Mouse (Mus musculus): ENCODE results near the gene Actn1. TPM values are rescaled to one million over a fixed set of nuclear protein-coding genes. Genes with fewer than 3 reads are reported as not detected.

Gene Actn1
- polyA plus RNA-seq, 1 experiment from 2014 or later, result 15.9 TPM

GRCm38 (mm10) chr12:80208126-80208820 lies 51.9 kb downstream of the Actn1 start:
- H3K9ac ChIP-seq, result no peak overlapping the region
- WGBS (ENCODE audit: insufficient replicate concordance), result 76% methylated on average over 19 of the region's 19 CpGs
- H3K27me3 ChIP-seq (replicated peaks), result no peaks in the 10 kb centered on the region
- H3K9me3 ChIP-seq (replicated peaks), result no peaks in the 10 kb centered on the region
- peaks cover 21% of the 10 kb centered on the region; the same call in 1 of the 2 replicates for H3K36me3 ChIP-seq
- no peak overlapping the region for H3K4me2 ChIP-seq
- no peak for ATAC-seq
- H3K4me1 ChIP-seq, result peaks cover 26% of the 10 kb centered on the region
- no peak overlapping the region for H3K27ac ChIP-seq
- no peak overlapping the region for H3K4me3 ChIP-seq

GRCm38 (mm10) chr12:80203284-80203683 lies 56.9 kb downstream of the Actn1 start:
- ATAC-seq, result no peak
- H3K9me3 ChIP-seq (replicated peaks), result no peaks in the 10 kb centered on the region
- H3K27me3 ChIP-seq (replicated peaks), result no peaks in the 10 kb centered on the region
- no peak overlapping the region for H3K9ac ChIP-seq
- no peak overlapping the region for H3K27ac ChIP-seq
- H3K4me2 ChIP-seq, result no peak overlapping the region
- no peak overlapping the region for H3K4me3 ChIP-seq
- H3K36me3 ChIP-seq, result peaks cover 28% of the 10 kb centered on the region; the same call in 1 of the 2 replicates
- no peaks in the 10 kb centered on the region for H3K4me1 ChIP-seq
- WGBS (ENCODE audit: insufficient replicate concordance), result 75% methylated on average over 4 of the region's 4 CpGs

- Histone ChIP-seq H3K27ac (no peak overlapping the region), H3K36me3 (peaks cover 38% of the 10 kb centered on the region), H3K4me3 (no peak overlapping the region), H3K27me3 (replicated peaks) (no peaks in the 10 kb centered on the region), H3K4me1 (no peaks in the 10 kb centered on the region), H3K9me3 (replicated peaks) (no peaks in the 10 kb centered on the region), H3K9ac (no peak overlapping the region), H3K4me2 (no peak overlapping the region)
- no peak for ATAC-seq
- 55% methylated on average over 2 of the region's 2 CpGs for WGBS (ENCODE audit: insufficient replicate concordance)
Measured at GRCm38 (mm10) chr12:80199738-80200137, 60.4 kb downstream of the Actn1 start.

GRCm38 (mm10) chr12:80198487-80198886 lies 61.7 kb downstream of the Actn1 start:
- H3K36me3 ChIP-seq, result peaks cover 32% of the 10 kb centered on the region
- H3K27ac ChIP-seq, result no peak overlapping the region
- H3K9ac ChIP-seq, result no peak overlapping the region
- H3K4me2 ChIP-seq, result no peak overlapping the region
- WGBS (ENCODE audit: insufficient replicate concordance), result 14% methylated on average over 3 of the region's 3 CpGs
- ATAC-seq, result no peak
- no peaks in the 10 kb centered on the region for H3K9me3 ChIP-seq (replicated peaks)
- H3K4me3 ChIP-seq, result no peak overlapping the region
- no peaks in the 10 kb centered on the region for H3K4me1 ChIP-seq
- no peaks in the 10 kb centered on the region for H3K27me3 ChIP-seq (replicated peaks)

- H3K27me3 ChIP-seq (replicated peaks), result no peaks in the 10 kb centered on the region
- H3K36me3 ChIP-seq, result peaks cover 37% of the 10 kb centered on the region
- no peak overlapping the region for H3K27ac ChIP-seq
- no peak overlapping the region for H3K4me3 ChIP-seq
- 60% methylated on average over 10 of the region's 10 CpGs for WGBS (ENCODE audit: insufficient replicate concordance)
- ATAC-seq, result no peak
- no peak overlapping the region for H3K4me2 ChIP-seq
- no peak overlapping the region for H3K9ac ChIP-seq
- H3K9me3 ChIP-seq (replicated peaks), result no peaks in the 10 kb centered on the region
- H3K4me1 ChIP-seq, result no peaks in the 10 kb centered on the region
Measured at GRCm38 (mm10) chr12:80197343-80197742, 62.8 kb downstream of the Actn1 start.

- Histone ChIP-seq H3K4me3 (no peak overlapping the region), H3K27ac (no peak overlapping the region), H3K27me3 (replicated peaks) (no peaks in the 10 kb centered on the region), H3K36me3 (peaks cover 24% of the 10 kb centered on the region), H3K4me1 (no peaks in the 10 kb centered on the region), H3K9me3 (replicated peaks) (no peaks in the 10 kb centered on the region), H3K9ac (no peak overlapping the region), H3K4me2 (no peak overlapping the region)
- WGBS (ENCODE audit: insufficient replicate concordance), result 45% methylated on average over 5 of the region's 5 CpGs
- ATAC-seq, result peak; percentile 3; the same call in 1 of the 2 replicates
Measured at GRCm38 (mm10) chr12:80191806-80192205, 68.4 kb downstream of the Actn1 start.

GRCm38 (mm10) chr12:80191371-80191770 lies 68.8 kb downstream of the Actn1 start:
- Histone ChIP-seq H3K9me3 (replicated peaks) (no peaks in the 10 kb centered on the region), H3K36me3 (peaks cover 24% of the 10 kb centered on the region), H3K27ac (no peak overlapping the region), H3K27me3 (replicated peaks) (no peaks in the 10 kb centered on the region), H3K4me3 (no peak overlapping the region), H3K4me1 (no peaks in the 10 kb centered on the region), H3K9ac (no peak overlapping the region), H3K4me2 (no peak overlapping the region)
- 79% methylated on average over 6 of the region's 6 CpGs for WGBS (ENCODE audit: insufficient replicate concordance)
- ATAC-seq, result peak; percentile 13; the same call in 1 of the 2 replicates

GRCm38 (mm10) chr12:80190915-80191314 lies 69.3 kb downstream of the Actn1 start:
- no peaks in the 10 kb centered on the region for H3K27me3 ChIP-seq (replicated peaks)
- H3K9me3 ChIP-seq (replicated peaks), result no peaks in the 10 kb centered on the region
- ATAC-seq, result no peak
- H3K4me2 ChIP-seq, result no peak overlapping the region
- H3K36me3 ChIP-seq, result peaks cover 28% of the 10 kb centered on the region
- no peak overlapping the region for H3K4me3 ChIP-seq
- H3K9ac ChIP-seq, result no peak overlapping the region
- H3K27ac ChIP-seq, result no peak overlapping the region
- WGBS (ENCODE audit: insufficient replicate concordance), result 80% methylated on average over 10 of the region's 10 CpGs
- H3K4me1 ChIP-seq, result no peaks in the 10 kb centered on the region

GRCm38 (mm10) chr12:80184041-80184440 lies 76.1 kb downstream of the Actn1 start:
- 77% methylated on average over 5 of the region's 5 CpGs for WGBS (ENCODE audit: insufficient replicate concordance)
- Histone ChIP-seq H3K27me3 (replicated peaks) (no peaks in the 10 kb centered on the region), H3K4me3 (no peak overlapping the region), H3K4me2 (no peak overlapping the region), H3K27ac (no peak overlapping the region), H3K9ac (no peak overlapping the region), H3K36me3 (peaks cover 54% of the 10 kb centered on the region), H3K4me1 (peaks cover 8% of the 10 kb centered on the region), H3K9me3 (replicated peaks) (no peaks in the 10 kb centered on the region)
- no peak for ATAC-seq

- Histone ChIP-seq H3K9ac (no peak overlapping the region), H3K4me2 (no peak overlapping the region), H3K4me3 (no peak overlapping the region), H3K9me3 (replicated peaks) (no peaks in the 10 kb centered on the region), H3K27me3 (replicated peaks) (no peaks in the 10 kb centered on the region), H3K36me3 (peaks cover 65% of the 10 kb centered on the region), H3K4me1 (peaks cover 8% of the 10 kb centered on the region), H3K27ac (no peak overlapping the region)
- WGBS (ENCODE audit: insufficient replicate concordance), result 80% methylated on average over 2 of the region's 2 CpGs
- no peak for ATAC-seq
Measured at GRCm38 (mm10) chr12:80181831-80182230, 78.3 kb downstream of the Actn1 start.

GRCm38 (mm10) chr12:80178035-80178434 lies 82.1 kb downstream of the Actn1 start:
- no peak overlapping the region for H3K4me3 ChIP-seq
- 88% methylated on average over 10 of the region's 10 CpGs for WGBS (ENCODE audit: insufficient replicate concordance)
- H3K36me3 ChIP-seq, result peaks cover 70% of the 10 kb centered on the region
- H3K4me1 ChIP-seq, result peaks cover 8% of the 10 kb centered on the region
- no peaks in the 10 kb centered on the region for H3K9me3 ChIP-seq (replicated peaks)
- no peak overlapping the region for H3K4me2 ChIP-seq
- no peak overlapping the region for H3K9ac ChIP-seq
- no peak overlapping the region for H3K27ac ChIP-seq
- H3K27me3 ChIP-seq (replicated peaks), result no peaks in the 10 kb centered on the region
- ATAC-seq, result no peak

- Histone ChIP-seq H3K9me3 (replicated peaks) (no peaks in the 10 kb centered on the region), H3K4me3 (peak overlapping the region; percentile 71), H3K36me3 (peaks cover 36% of the 10 kb centered on the region), H3K4me1 (peaks cover 11% of the 10 kb centered on the region), H3K27me3 (replicated peaks) (no peaks in the 10 kb centered on the region), H3K9ac (peak overlapping the region; percentile 71; the same call in 1 of the 2 replicates), H3K4me2 (peak overlapping the region; percentile 66), H3K27ac (no peak overlapping the region; the same call in 1 of the 2 replicates)
- WGBS (ENCODE audit: insufficient replicate concordance), result 46% methylated on average over 12 of the region's 12 CpGs
- ATAC-seq, result no peak
Measured at GRCm38 (mm10) chr12:80168736-80169135, 91.4 kb downstream of the Actn1 start.
